Mouse (Mus musculus) left cerebral cortex, adult 9 months (tissue): ENCODE data around the gene Gabarapl2.
"Not testable (repeated sequence)": the region's sequence is repeated elsewhere in the genome, so short reads cannot be mapped to it uniquely, and the experiment has no call there.

Experiments used
- DNase-seq, 2 experiments: peaks; one replicate each; pipeline ENCODE4 v3.0.0; 2022; ENCODE audit warnings: low spot score in 2 of 2

Gabarapl2 gene

DNA sequence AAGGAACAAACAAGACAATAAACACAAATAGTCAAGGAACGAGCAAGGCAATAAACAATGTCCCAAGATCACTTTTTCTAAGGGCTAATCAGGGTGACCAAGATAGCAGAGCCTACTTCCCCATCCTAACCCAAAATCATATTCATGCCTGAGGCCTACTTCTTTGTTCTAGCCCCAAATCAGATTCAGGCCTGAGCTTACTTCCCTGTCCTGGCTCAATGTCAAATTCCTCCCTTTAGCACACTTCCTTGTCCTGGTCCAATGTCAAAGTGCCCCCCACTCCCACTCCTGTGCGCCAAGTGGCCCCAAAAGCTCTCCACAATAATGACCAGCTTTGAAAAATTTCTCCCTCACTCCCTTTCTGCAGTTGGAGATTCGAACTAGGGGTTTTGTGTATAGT is 3.3 kb upstream of the Gabarapl2 start:
- no peak for DNase-seq

DNA sequence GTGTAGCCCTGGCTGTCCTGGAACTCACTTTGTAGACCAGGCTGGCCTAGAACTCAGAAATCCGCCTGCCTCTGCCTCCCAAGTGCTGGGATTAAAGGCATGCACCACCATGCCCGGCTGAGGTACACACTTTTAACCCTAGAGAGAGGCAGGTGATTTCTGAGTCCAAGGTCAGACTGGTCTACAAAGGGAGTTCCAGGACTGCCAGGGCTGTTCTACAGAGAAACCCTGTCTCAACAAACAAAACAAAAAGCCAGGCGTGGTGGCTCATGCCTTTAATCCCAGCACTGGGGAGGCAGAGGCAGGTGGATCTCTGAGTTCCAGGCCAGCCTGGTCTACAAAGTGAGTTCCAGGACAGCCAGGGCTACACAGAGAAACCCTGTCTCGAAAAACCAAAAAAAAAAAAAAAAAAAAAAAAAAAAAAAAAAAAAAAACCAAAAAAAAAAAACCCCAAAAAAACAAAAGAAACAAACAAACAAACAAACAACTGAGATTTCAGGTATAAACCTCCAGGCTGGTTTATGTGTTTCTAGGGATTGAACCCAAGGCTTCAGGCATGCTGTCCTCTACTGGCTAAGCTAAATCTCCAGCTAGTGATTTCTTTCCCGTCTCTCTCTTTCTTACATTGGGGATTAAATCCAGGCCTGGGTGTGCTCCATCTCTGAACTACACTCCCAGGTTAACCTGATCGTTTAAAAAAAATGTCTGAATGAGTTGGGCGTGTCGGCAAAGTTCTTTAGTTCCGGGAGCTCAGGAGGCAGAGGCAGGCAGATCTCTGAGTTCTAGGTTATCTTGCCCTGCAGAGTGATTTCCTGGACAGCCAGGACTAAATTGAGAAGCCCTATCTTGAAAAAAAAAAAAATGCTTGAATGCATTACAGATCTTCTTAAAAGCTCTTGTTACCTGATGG is 2.2 kb upstream of the Gabarapl2 start:
- DNase-seq: not testable (repeated sequence)

DNA sequence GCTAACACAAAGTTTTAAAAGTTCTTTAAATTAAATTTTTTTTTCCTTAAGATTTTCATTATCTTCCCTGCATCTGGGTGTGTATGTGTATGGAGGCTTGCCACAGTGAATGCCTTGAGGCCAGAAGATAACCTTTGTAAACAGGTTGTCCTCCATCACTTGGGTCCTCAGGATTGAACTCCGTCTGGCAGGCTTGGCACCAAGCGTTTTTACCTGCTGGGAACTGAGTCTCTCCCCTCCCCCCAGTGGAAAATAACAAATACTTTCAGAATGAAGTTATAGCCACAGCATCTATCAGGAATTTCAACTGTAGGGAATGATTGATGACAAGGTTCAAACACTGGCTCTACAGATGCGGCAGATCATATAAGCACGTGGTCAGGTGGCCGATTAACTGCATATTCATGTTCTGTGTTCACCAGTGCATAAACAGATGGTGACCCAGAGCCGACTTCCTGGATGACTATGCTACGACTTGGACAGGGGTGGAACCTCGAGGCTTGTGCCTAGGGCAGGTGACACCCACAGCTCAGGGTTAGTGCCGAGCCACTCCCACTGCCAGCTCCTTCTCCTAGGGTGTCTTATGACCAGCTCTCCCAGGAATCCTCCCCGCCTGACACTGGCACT is 874 bp upstream of the Gabarapl2 start:
- DNase-seq: peak in 1 of 2 experiments; percentile 20

DNA sequence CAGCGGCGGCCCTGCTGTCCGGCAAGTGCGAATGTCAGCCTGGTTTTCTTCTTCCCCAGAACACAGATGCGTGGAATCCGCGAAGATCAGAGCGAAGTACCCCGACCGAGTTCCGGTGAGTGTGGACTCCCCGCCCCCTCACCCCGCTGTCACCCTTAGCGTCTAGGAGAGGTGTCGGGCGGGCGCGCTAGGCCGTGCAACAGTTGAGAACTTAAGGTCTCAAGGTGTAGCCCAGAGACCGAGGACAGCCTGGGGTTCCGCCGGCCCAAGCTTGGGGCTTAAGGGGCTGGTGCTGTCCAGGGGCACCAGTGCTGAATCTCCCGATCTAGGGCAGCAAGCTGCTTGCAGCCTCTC is 575 bp downstream of the Gabarapl2 start:
- DNase-seq: peak in 1 of 2 experiments; percentile 34

DNA sequence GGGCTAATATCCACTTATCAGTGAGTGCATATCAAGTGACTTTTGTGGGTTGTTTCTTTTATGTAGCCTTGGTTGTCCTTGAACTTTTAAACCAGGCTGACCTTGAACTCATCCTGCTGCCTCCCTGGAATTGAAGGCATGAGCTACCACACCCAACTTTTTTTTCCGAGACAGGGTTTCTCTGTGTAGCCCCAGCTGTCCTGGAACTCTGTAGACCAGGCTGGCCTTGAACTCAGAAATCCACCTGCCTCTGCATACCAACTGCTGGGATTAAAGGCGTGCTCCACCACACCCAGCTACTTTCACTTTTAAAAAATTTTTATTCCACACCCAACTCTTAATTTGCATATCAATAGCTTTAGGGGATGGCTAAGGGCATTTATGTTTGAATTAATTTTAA is 3.0 kb downstream of the Gabarapl2 start:
- no peak for DNase-seq

DNA sequence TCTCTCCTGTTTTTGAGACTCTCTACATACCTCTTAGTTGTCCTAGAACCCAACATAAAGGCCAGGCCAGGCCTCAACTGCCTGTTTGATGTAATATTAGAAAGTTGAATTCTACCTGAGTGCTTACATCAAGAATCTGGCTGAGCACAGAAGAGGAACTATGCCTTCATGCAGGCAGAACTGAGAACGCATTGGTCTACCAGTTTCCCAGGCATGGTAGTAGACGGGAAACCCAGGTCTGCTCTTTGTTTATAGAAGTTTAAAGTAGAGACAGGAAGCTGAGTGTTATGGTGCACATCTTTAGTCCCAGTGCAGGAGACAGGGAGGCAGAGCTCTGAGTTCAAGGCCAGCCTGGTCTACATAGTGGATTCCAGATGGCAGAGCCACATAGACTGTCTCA is 6.6 kb downstream of the Gabarapl2 start:
- DNase-seq: no peak

DNA sequence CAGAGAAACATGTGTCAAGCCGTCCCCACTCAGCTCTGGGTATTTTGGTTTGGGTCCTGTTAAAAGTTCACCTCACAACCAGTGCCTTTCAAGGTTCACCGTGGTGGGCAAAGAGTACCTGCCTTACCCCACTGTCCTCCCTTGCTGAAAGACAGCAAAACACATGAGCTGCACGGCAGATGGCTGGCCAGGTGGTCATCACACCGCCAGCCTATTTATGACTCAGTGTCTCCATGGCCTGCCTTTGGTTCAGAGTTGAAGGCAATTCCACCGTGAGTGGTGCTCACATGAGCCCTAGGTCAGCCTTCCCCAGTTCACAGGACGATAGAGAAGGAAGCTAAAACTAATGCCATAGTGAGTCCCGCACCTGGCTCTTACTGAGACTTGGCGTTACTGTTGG is 7.5 kb downstream of the Gabarapl2 start:
- no peak for DNase-seq

DNA sequence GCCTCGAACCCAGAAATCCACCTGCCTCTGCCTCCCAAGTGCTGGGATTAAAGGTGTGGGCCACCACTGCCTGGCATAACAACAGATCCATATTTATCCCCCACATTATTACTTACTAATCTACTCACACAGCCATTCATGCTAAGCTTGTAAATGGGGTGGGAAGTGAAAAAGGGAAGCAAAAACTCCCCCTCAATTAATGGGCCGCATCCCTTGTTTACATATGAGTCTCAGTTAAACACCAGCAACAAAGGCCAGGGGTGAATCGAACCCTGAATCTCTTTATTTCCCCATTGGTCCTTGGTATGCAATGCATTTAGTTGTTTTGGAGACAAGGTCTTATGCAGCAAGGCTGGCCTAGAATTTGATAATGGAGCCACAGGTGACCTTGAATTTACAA is 10.3 kb downstream of the Gabarapl2 start:
- DNase-seq: no peak

DNA sequence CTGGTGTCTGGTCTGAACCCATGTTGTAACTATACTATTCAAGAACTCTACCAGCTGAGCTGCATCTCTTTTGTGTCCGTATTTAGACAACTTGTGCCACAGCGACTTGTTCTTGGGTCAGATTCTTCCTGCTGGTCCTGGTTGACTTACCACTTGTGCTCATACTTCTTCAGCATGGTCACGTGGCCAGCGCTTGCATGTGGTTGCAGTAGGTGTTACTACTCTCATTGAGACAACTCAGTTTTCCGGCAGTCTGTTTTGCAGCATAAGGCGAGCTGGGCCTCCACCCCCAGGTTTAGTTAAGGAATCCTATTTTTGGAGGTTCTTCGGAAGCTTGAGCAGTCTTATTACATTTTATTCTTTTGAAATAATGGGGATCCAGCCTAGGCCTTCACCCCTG is 10.8 kb downstream of the Gabarapl2 start:
- DNase-seq: peak in 1 of 2 experiments; percentile 77

DNA sequence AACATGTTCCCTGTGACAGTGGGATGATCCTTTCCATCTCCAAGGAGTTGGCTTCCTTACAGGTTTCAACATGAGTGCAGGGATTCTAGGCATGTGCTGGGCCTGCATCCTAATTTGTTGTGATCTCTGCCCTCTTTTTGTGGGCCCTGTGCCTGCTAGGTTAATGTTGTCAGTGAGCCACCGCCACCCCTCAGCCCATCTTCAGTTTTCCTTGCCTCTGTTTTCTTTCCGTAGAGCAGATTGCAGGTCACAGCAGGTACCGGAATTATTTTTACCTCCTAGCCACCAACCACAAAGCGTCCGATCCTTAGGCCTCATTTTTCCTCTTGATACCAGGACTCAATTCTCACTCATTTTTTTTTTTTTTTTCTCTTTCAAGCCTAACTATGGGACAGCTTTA is 11.4 kb downstream of the Gabarapl2 start:
- no peak for DNase-seq

DNA sequence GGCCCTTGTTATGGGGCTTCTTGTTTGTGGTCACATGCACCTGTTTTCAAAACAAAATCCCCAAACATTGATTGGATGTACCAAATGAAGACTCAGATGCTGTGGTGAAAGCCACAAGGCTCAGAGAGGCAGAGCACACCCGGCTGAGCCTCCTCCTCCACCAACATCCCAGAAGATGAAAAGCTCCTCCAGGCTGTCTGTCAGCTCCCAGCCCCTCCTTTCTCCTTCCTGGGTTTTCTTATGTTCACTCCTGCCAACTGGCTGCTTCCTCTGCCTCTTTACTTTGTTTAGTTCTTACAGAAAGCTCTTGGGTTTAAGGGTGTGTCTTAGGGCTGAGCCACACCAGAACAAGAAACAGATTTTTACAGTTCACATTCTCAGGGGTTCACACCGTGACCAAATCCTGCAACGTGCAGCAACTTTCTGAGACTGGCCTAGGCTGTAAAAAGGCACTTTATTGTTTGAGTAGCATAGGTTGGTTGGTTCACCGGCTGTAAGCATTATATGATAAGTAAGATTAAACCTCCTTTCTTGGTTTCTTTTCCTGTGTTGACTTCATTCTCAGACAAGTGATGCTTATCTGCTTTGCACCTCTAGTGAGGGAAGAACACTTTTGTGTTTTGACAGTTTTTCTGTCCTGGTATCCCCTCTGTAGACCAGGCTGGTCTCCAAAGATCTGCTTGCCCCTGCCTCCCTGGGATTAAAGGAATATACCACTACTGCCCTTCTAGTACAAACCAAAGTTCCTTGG is 14.5 kb downstream of the Gabarapl2 start:
- no peak for DNase-seq

DNA sequence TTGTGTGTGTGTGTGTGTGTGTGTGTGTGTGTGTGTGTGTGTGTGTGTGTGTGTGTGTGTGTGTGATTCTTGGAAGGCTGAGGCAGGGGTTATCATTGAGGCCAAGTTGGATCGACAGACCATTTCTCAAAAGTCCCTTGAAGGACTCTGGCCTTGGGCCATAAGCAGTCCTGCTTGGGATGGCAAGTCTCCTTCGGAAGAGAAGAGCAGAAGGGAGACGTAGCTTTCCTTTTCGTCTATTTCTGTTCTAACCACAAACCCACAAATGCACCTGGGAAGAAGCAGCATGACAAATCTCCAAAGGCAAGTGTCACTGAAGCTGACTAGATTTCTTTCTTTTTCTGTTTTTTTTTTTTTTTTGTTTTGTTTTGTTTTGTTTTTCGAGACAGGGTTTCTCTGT is 15.4 kb downstream of the Gabarapl2 start:
- no peak for DNase-seq

DNA sequence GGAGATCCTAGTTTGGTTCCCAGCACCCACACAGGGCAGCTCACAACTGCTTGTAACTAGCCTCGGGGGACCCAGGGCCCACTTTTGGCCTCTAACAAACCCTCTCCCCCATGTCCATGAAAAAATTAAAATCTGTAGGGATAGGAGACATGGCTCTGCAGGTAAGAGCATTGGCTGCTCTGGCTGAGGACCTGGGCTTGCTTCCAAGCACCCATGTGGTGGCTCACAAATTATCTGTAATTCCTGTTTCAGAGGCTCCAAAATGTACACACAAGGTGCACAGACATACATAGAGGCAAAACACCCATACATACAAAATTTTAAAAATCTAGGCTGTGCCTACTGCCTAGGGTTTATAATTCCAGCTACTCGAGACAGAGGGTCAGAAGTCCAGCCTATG is 16.7 kb downstream of the Gabarapl2 start:
- no peak for DNase-seq

DNA sequence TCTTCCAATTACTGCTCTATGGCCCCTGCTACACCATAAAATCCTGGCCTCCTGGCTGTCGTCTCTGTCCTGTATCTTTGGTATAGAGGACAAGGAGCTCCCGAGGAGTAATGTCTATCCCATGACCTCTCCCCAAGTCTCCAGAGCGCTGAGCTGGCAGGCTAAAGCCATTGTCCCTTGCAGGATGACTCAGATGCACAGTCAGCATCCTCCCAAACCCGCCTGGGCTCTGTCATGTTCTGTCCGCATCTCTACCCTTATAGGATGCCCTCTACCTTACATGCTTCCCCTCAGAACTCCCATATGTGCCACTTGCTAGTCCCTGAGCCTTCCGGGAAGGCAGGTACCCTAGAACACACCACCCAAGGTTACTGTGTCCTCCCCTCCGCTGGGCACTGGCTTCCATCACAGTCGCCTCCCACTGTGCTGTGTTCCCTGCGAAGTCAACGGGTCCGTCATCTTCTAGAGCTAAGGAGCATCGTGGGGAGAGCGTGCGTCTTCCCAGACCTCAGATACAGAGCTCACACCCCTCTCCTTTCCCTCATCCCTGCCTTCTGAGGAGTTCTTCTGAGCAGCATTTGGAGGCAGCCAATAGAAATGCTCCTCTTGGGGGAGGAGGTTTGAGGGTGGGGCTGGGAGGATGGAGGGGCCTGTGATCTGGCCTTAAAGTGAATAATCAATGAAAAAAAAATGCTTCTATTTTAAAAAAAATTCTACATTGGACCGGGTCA is 20.3 kb downstream of the Gabarapl2 start:
- DNase-seq: no peak

DNA sequence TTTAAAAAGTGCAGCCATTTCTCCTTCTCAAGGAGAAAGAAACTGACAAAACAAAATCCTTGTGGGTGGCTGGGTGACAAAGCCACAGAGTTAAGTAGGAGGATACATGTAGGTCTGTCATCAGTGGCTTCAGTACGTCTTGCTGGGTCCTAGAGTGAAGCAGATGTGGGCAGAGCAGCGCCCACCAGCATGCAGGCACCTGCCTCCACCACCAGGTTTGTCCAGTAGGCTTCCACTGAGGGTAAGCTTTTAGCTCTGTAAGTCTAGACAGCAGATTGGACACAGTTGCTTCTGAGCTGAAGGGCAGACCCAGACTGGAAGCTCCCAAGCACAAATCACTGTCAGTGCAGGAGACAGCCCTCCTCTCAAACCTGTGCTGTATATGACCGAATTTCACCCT is 20.8 kb downstream of the Gabarapl2 start:
- DNase-seq: no peak

DNA sequence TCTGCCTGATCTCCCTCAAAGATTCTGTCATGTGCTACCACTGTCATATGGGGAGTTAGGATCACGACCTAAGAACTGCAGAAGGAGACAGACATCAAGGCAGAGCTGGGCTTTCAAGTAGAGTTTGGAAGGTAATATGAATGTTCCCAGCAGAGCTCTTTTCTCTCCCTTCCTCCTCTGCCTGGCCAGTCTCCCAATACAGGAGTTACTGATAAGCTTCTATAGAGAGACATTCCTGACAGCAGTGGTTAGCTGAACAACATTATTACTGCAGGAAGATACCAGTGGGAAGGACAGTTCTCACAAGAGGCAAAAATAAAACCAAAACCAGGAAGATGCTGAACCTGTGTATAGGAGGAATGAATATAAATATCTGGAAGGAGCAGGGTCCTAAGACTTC is 22.1 kb downstream of the Gabarapl2 start:
- DNase-seq: no peak

DNA sequence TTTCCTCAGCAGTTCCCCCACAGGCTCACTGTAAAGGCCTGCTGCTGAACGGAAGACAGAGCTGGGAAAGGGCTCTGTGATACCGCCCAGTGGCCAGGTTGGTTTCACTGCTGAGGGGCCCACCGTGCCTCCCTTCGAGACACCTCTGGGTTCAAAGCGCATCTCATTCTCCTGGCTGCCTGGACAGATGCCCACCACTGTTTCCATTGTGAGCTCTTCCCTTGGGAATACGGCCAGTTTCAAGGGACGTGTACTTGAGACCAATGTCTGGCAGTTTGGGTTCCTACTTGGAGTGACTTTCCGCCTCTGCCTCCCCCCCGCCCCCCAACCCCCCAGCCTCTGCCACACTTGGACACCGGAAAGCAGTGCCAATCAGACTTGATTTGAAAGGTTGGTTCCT is 22.6 kb downstream of the Gabarapl2 start:
- no peak for DNase-seq

DNA sequence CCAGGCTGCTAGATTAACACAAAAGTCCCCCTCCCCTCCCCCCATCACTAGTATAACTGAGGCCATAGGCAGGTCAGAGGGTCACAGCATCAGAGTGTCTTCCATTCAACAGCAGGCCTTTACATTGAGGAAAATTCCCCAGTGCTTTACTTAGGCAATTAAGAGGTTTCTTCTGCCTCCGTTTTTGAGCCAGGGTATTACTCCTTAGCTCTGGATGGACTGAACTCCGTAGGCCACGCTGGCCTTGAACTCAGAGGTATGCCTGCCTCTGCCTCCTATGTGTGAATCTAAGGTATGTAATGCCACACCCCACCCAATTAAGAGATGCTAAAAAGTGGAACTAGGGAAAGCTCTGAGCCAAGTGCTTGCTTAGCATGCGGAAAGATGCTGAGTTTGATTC is 23.0 kb downstream of the Gabarapl2 start:
- no peak for DNase-seq

DNA sequence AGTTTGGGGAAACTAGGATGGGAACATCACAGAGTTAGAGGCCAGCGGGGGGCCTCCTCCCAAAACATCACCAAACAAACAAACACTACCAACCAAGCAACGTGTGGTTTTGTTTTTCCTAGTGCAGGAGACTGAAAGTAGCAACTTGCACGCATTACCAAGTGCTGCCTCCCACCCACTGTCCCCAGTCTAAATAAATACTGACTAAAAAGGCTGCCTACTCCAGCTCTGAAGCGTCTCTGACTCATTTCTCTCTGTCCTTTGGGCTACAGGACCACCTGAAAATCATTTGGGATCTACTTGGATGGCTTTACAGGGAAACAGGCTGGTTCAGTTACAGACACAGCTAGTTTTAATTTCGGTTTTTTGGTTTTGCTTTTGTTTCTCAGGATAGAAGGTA is 23.8 kb downstream of the Gabarapl2 start:
- no peak for DNase-seq

DNA sequence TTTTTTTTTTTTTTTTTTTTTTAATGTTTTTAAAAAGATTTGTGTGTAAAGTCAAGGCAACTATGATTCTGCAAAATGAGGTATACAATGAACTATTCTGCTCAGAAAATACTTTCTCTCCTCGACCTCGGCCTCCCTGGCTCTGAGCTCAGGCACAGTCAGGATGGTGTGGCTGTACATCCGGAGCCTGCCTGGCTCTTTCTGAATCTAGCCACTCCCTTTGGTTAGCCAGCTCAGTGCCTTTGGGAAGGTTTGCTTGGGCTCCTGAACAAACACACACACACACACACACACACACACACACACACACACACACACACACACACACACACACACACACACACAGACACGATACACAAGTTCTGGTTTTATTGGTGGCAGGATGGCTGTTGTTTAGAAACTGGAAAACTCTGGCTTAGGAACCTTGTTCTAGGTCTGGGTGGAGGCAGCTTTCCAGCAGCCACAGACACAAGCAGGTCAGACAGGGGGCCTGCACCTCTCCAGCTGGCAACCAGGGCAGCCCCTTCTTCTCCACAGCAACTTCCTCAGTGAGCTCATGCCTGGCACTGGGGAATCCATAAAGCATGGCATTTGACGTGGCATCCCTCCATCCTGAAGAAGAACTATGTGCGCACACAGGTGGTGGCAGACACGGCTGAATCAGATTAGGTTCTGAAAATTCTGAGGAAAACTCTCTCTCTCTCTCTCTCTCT is 24.5 kb downstream of the Gabarapl2 start:
- DNase-seq: no peak

DNA sequence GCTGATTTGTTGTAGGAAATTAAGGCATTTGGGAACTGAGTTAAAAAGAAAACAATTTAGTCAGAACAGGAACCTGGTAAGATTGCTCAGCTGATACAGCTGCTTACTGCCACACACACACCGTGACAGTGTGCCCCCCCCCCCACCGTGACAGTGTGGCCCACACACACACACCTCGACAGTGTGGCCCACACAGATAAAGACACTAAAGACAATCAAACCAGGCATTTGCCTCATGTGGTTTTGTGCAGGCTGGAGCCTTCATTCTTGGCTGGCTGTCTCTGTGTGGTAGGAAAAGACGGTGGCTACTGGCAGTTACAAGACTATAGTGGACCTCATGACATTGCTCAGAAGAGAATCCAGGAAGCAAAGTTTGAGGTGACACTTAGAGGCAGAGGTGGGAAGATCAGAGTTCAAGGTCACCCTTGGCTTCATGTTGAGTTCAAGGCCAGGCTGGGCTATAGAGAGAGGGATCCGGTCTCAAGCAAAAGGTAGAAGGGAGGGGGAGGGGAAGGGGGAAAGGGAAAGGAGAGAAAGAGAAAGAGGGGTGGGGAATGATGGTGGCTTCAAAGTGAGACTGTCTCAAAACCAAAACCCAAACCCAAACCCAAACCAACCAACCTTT is 26.9 kb downstream of the Gabarapl2 start:
- DNase-seq: no peak
